Mouse (Mus musculus) fibroblast of lung, adult 2 months (primary cell): ENCODE results near the gene Acot11.
"Not testable (repeated sequence)": the region's sequence is repeated elsewhere in the genome, so short reads cannot be mapped to it uniquely, and the experiment has no call there.

Experiments used
- DNase-seq: peaks from one replicate; pipeline ENCODE4 v3.0.0-alpha.2; 2011; ENCODE audit warnings: low read depth

The Acot11 gene

GRCm38 (mm10) chr4:106810039-106810438, 5.2 kb upstream of the Acot11 start:
- no peak for DNase-seq

DNA sequence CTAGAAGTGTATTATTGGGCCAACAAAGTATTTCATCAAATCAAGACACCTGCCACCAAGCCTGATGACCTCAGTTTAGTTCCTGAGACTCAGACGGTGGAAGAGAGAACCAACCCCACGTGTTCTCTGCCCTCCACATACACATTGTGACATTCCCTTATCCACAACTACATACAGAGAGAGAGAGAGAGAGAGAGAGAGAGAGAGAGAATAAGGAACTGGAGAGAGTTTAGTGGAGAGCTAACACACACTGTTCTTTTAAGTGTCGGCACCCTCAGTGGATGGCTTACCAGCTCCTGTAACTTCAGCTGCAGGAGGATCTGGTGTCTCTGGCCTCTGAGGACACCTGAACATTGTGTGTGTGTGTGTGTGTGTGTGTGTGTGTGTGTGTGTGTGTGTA, 2.5 kb upstream of the Acot11 start:
- DNase-seq = no peak

- no peak for DNase-seq
Measured at GRCm38 (mm10) chr4:106805890-106806289, 1.1 kb upstream of the Acot11 start.

- no peak for DNase-seq
Measured at GRCm38 (mm10) chr4:106804201-106804909, 443 bp downstream of the Acot11 start.

GRCm38 (mm10) chr4:106803781-106804180, 1.0 kb downstream of the Acot11 start:
- no peak for DNase-seq

DNA sequence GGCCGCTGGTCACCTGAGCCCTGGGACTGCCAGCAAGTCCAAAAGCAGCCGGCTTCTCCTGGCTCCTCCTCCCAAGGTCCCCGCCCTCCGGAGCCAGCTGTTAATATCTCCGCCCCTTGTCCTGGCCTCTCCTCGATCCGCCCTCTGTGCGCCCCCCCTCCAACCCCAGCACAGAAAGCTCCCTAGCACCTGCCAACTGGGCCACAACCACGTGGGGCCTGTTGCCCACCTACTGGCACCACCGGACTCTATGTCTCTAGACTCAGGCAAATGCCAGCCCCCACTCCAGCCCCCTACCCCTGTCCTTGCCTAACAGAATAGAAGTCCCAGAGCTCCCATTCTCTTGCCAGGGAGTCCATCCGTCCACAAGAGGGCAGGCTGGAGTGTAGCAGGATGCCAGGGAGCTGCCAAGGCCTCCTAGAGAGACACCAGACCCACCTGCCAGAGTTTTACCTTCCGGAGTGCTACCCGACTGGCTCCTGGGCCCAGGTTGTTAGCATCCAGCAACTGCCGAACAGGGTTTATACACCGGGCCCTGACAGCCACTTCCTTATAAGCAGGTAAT, 4.9 kb downstream of the Acot11 start:
- peak; percentile 74 for DNase-seq

- no peak for DNase-seq
Measured at GRCm38 (mm10) chr4:106798908-106799546, 5.8 kb downstream of the Acot11 start.

DNA sequence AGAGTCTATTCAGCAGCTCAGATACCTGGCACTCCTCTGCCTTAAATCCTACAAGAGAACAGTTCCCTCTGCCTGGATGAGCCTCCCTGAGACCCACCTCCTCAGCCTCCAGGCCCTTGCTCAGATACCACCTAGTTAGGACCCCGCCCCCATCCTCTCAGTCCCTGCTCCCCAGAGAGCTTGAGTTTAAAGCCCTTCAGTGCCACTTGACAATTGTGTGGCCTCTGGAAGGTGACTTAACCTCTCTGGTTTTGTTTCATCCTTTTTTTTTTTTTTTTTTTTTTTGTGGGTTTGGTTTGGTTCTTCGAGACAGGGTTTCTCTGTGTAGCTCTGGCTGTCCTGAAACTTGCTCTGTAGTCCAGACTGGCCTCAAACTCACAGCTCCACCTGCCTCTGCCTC, 9.5 kb downstream of the Acot11 start:
- no peak for DNase-seq

GRCm38 (mm10) chr4:106794247-106794646, 10.6 kb downstream of the Acot11 start:
- DNase-seq = no peak

GRCm38 (mm10) chr4:106793826-106794225, 11.0 kb downstream of the Acot11 start:
- not testable (repeated sequence) for DNase-seq

- no peak for DNase-seq
Measured at GRCm38 (mm10) chr4:106792276-106792675, 12.5 kb downstream of the Acot11 start.

GRCm38 (mm10) chr4:106790938-106791337, 13.9 kb downstream of the Acot11 start:
- no peak for DNase-seq

- not testable (repeated sequence) for DNase-seq
Measured at GRCm38 (mm10) chr4:106790218-106790617, 14.6 kb downstream of the Acot11 start.

GRCm38 (mm10) chr4:106789705-106790104, 15.1 kb downstream of the Acot11 start:
- DNase-seq = no peak

DNA sequence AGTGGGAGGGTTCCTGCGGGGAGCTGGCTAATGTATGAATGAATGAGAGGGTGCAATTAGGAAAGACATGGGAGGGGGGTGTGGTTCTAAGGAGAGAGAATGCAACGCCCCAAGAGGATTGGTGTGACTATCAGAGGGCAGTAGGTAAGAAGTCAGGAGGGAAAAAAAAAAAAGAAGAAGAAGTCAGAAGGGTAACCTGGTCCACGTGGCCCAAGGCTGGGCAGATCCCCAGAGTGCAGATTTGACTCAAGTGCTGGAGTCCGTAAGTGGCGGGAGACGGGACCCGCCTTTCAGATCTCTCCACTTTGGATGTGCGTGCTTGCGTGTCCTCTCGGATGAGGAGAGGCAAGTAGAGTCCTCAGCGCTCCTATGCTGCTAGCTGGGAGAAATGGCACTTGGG, 16.2 kb downstream of the Acot11 start:
- DNase-seq = no peak

DNA sequence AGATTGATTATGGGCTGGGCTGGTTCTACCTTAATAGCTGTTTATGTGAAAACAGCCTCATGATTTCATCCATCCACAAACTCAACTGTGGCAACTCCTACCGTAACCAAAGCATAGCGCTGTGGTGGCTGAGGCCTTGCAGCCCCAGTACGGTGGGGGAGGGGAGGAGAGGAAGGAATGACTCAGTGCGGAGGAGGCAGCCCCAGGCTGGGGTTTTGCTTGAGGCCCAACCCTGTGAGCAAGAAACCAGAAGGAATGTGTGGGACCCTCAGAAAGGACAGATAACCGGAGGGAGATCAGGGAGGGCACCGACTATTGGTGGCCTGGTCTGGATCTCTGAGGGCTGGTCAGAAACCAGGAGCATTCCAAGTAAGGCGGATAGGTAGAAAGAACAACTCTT, 17.0 kb downstream of the Acot11 start:
- DNase-seq = peak; percentile 58

GRCm38 (mm10) chr4:106785753-106786540, 18.9 kb downstream of the Acot11 start:
- DNase-seq = no peak

DNA sequence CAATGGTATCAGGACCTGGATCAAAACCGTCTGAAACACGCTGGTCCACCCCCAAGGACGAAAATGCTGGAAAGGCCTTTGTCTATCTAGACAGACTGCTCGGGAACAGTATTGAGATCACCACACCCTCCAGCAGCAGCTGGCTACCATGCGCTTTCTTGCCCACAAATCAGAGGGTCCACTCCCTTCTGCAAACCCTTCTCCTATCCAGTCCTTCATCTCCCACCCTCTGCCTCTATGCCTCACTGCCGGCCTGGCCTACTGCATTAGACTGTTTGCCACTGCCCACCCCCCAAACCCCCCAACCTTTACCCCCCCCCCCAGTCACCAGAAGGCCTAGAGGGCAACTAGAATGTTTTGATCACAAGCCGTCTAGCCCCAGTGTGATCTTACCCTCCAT, 19.5 kb downstream of the Acot11 start:
- no peak for DNase-seq

- no peak for DNase-seq
Measured at GRCm38 (mm10) chr4:106784806-106785205, 20.0 kb downstream of the Acot11 start.

- DNase-seq = no peak
Measured at GRCm38 (mm10) chr4:106783137-106783536, 21.7 kb downstream of the Acot11 start.

- DNase-seq = peak; percentile 89
Measured at GRCm38 (mm10) chr4:106780045-106780444, 24.8 kb downstream of the Acot11 start.

GRCm38 (mm10) chr4:106778116-106778788, 26.5 kb downstream of the Acot11 start:
- DNase-seq = peak; percentile 98
